Mouse (Mus musculus) testis, postnatal 10 days (tissue): Measurements from ENCODE around the gene Sfswap.

ENCODE experiments used
- DNase-seq: peaks from one replicate; pipeline ENCODE4 v3.0.0; 2021; ENCODE audit warnings: low spot score

The Sfswap gene

DNA sequence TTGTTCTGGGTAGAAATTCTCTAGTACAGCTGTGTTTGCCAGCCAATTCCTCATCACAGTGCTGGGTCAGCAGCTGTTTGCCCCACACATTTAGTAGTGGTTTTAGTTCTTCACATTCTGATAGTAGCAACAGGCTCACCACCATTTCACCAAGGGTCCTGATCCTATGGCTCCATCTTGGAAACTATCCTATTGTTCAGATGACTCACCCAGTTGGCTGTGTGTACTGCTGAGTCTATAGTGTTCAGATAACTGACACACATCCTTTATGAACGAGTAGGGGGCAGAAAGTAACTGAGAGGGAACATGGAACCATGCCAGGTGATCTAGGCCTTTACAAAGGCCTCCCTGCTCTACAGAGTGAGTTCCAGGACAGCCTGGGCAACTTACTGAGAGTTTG lies 28.6 kb downstream of the Sfswap start:
- no peak for DNase-seq

DNA sequence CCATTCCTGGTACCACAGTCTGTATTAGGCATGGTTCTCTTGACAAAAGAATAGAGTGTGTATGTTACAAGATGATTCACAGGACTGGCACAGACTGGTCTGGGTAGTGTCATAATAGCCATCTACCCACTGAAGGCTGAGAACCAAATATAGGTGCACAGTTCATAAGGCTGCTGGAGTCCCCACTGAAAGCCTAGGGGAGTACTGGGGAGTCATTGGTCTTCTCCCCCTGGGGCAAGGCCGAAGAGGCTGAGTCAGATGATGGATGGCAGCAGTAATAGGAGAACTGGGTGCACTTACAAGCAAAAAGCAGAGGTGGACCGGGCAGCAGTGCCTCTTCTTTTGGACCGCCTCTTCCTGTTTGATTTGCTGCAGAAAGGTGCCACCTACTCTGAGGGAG lies 32.7 kb downstream of the Sfswap start:
- DNase-seq = no peak

DNA sequence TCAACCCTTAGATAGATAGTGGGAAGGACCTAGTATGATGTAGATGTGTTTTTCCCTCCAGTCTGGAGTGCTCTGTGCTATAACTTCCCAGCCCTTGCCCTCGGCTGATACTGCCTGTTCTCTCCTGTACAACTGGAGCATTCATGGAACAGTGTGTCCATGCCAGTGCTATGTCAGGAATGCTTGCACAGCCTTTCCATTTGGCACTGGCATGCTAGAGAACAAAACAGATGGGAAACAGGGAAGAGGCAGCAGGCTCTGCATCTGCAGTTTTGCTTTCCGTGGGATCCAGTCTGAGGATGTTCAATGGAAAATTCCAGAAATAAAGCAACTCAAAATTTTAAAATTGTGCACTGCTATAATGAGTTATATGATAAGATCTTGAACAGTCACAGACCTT lies 33.5 kb downstream of the Sfswap start:
- no peak for DNase-seq

DNA sequence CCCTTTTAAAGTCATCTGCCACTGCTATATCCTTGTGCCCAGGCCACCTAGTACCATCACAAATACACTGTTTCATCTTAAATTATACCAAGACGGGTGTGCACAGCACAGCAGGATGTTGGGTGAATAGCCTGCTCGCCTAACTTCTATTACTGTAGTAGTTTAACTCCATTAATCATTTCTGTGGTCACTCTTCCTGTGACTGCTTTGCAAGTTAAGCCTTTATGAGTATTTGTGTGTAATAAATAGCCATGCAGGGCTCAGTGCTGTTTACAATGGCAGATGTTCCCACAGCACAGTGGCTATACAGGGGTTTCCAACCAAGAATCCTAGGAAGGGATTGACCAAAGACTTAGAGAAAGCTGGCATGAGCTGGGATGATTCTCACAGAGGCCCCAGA lies 34.0 kb downstream of the Sfswap start:
- no peak for DNase-seq

DNA sequence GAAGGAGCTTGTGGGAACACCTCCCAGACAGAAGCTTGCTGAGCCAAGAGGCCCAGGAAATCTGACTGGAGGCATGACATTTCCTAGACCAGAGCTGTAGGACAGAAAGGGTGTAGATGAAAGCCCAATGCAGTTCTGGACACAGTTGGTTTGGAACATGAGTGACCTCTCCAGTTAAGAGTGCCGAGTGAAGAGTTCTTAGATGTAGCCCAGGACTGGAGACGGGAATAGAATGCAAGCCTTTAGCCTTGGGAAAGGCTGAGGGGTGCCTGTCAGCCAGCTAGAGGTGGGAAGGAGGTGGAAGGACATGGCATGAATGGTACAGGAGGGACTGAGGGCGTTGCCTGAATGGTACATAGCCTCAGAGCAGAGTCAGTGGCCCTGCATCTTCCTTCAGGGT lies 34.4 kb downstream of the Sfswap start:
- DNase-seq = no peak

DNA sequence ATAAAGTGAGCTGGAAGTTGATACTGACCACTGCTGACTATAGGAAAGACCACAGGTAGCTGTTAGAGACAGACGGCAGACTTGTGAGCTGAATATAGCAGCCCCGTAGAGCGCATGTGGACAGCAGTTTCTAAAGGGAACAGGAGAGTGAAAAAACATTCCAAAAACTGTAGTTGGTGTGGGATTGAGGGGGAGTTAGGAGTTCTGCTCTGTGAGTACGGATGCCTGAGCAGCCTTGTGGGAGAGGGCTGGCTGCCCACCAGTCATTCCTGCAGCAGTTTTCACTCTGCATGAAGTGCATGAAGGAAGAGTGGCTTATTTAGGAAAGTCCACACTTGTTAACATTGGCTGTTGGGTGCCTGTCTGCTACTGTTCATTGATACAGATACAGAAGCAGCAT lies 37.8 kb downstream of the Sfswap start:
- DNase-seq = no peak

DNA sequence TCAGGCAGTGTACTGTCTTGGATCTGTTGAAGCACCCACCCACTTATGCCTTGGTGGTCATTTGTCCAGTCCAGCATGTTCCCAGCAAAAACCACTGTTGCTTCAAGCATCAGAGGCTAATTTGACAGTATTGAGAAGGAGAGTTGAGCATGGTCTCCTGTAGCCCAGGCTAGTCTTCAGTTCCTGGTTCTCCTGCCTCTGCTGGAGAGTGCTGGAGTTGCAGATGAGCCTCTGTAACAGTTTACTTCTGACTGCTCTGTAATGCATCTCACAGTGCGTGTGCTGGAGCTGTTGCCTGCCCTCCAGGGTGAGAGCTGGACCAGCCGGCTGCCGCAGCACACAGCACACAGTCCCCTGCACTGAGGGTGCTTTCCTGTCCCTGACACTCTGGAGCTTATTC lies 41.2 kb downstream of the Sfswap start:
- DNase-seq = no peak

DNA sequence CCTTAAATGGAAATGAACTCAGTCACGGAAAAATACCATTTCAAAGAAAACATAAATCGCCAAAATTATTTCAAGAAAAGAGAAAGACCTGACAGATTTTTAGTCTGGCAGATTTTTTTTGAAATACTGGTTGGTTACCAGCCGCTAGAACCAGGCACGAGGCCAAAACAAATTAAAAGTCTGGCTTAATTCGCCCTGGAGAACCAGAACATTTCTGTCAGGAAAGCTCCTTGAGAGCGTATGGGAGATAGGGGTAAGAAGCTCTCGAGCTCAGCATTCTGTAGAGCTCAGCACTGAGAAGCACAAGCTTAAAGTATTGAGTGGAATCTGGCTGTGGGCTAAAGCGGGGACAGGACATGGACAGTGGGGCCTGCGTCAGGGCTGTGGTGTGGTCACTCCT lies 44.8 kb downstream of the Sfswap start:
- no peak for DNase-seq

DNA sequence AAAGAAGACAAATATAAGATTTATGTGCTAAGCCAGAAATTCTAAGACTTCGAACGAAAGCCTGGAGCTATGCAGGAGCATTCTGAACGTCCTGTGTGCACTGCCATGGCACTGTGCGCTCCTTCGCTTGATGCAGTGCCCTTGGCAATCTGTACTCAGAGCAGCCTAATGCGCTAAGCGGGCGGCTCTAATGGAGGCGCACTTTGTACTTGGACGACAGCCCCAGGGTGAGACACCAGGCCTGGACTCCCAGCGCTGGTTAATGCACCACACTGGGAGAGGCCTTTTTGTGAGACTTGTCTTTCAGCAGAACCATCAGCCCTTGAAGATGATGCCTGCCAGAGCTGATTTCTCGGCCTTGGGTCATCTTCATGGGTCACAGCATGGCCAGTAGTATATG lies 48.7 kb downstream of the Sfswap start:
- DNase-seq = no peak

DNA sequence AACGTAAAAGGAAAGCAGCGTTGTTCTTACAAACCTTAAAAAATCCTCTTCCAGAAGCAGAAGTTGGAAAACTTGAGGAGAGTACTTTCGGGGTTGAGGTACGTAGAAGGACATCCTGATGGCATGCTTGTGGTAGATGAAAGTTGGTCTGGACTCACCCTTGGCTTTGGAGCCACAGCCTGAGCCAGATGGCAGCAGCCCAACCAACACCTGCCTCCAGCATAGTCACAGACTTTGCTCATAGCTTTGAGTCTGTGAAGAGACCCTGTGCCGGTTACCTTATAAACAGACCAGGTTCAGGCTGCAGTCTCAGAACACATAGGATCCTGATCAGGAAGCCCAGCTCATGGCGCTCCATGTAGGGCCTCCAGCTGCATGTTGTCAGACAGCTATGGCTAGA lies 49.8 kb downstream of the Sfswap start:
- no peak for DNase-seq

DNA sequence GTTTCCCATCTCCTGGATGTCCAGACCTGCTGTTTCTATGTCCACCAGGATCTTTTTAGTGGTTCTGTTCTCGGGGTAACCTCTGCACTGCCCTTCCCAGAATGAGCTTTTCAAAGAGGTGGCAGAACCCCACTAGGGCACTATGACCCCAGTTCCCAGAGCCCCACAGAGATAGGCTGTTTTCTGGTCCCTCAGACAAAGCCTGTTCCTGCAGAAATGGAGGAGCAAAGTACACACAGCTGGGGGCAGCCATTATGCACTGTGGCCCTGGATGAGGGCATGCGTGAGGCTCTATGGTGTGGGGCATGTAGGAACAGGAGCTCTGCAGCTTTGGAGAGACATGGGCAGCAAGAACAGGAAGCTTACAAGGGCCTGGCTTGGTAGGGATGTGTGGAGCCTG lies 51.0 kb downstream of the Sfswap start:
- DNase-seq = no peak

DNA sequence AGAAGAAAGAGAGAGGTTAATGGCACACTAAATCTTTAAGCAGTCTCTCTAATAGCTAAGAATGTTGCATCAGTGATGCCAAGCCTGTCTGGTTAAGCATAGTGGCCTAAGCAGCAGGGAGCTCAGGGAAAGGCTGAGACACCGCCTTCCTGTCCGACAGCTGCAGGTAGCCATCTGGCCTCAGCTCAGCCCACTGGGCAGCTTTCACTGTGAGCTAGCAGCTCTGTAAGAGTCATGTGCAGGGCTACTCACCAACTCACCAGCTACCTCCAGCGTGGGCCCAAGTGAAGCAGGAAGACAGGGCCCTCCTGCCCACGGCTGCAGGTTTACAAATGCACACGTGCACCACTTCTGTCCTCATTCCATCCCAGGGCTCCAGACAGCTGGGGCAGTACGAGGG lies 52.6 kb downstream of the Sfswap start:
- DNase-seq = no peak

DNA sequence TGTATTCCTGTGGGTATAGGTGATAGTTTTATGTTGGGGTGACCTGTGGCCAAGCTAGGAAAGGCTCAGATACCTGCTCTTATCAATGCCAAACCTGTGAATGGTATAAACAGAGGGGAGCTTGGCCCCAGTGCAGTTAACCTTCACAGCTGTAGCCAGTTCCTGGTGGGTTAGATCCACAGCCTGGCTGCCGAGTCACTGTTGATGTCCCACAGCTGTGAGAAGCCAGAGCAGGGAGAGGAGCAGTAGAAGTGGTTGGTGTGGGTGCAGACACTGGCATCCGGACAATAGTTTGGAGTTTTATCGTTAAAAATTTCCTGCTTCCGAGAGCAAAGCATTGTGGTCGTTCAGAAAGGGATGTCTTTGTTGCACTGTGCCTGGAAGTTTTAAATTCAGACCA lies 57.6 kb downstream of the Sfswap start:
- DNase-seq = no peak

DNA sequence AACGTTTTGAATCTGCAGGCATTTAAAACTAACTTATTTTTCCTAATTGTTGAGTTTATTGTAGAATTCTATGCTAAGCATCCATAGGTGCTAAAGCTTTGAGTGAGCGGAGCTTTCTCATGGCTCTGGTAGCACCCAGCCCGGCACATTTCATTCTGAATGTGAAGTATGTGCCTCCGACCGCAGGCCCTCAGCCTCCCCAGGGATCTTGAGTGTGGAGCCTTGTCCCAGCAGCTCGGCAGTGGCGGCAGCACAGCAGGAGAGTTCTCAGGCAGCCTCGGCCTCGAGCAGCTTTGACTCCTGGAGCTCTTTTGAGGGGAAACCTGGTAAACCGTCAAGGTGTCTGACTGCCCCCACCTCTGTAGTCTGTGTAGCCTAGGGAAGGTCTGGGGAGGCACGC lies 58.3 kb downstream of the Sfswap start:
- no peak for DNase-seq

DNA sequence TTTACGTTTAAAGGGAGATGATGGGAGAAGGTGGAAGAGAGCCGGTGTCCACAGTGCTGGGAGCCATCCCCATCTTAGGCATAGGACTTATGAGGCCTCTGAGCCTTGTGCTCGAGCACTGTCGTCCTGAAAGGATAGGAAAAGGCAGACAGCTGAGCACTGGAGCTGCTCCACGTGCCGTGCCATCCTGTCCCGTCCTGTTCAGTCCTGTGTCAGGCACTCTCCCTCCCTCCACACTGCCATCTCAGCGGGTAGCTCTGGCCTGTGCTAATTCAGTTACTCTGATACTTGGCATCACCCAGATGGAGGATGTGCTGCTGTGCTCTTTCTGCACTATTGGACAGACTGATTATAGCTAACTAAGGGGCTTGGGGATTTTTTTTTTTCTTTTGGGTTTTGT lies 61.3 kb downstream of the Sfswap start:
- DNase-seq = no peak

DNA sequence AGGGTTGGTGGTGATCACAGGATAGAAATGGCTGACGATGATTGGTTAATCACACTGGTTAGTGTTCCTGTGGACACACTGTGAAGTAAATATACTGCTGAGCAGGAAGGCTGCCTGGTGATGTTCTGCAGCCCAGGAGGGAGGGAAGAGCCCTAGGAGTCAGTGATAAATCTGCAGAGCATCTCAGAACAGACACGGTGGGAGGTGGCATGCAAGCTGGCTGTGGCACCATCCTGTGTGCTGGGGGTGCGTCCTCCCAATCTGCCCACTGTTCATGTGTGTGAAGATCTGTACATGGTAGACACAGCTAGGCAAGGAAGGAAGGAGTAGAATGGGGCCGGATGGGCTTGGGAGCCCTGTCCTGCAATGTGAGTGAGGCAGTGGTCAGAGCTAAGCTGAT lies 67.6 kb downstream of the Sfswap start:
- DNase-seq = no peak

DNA sequence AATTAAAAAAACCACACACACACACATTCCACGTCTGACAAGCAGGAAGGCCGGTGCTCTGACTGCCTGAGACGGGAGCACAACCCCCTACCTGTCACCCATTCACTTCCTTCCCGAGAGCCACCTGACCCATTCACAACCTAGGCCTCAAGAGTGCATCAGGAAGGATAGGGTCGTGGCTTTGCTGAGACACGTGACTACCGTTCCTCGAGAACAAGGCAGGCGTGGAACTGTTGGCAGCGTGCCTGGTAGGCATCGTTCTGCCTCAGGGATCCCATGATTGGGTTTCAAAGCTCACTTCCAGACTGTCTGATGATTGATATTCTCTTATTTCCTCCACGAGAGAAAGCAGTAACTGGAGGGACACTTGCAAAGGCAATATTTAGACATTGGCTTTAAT lies 77.2 kb downstream of the Sfswap start:
- DNase-seq = no peak

DNA sequence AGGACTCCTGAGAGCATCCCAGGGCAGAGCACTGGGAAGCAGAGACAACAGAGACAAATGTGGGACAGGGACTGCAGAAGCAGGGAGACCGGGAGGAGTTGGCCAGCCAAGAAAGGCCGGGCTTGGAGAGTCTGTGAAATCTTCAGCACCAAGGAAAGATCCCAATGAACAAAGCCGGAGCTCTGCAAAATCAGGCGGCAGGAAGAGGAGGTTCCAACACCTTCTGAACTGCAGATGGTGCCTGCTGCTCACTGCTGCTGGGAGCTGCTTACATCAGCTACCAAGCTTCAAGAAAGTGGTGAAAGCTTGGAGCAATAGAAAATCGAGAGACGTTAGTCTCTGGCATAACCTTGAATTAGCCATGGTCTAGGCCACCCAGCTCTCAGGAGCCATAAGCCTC lies 79.0 kb downstream of the Sfswap start:
- no peak for DNase-seq

DNA sequence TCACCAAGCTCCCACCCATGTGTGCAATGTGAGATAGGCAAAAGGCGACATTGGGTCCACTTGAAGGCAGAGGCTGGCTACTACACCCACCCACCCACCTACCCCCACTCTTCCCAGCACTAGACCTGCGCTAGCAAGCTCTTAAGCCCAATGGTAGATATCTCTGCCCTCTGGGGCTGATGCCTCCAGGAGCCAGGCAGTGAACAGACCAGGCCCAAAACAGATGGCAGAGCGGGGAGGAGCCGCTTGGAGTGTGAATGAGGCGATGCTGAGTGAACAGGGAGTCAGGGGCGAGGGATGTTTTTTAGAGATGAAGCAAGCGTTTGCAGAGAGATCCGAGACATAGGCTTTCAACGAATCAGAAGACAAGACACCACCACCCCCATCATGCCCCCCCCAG lies 79.6 kb downstream of the Sfswap start:
- DNase-seq = no peak

DNA sequence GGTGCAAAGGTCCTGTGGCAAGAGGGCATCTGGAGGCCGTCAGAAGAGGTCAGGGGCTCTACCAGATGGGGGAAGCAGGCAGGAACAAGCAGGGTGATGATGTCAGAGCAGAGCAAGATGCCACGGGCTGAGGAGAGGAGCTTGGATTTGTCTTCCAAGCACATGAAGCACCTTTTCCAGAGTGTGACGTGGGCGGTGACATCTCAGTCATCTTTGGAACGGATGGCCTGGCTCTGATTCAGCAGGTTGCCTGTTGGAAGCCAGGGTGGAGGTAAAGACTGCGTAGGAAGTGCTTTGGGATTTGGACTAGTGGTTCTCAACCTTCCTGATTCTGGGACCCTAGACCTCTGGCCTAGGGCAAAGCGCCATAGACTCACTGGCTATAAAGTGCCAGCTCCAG lies 80.0 kb downstream of the Sfswap start:
- DNase-seq = no peak

DNA sequence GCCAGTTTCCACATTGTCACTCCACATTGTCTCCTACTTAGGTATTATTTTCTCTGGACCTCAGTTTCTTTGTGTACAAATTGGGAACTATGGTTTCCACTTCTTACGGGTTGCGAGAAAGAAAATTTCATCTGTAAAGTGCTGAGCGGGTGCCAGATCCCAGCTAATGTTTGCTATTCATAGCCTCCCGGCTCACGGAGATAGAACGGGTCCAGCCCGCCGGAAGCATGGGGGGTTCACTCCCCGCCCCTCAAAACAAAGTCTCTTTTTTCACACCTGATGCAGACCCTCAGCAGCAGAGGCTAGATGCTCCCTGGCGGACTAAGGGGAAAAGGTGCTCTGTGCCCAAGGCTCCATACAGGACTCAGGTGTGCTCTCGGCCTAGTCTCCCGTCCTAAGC lies 82.3 kb downstream of the Sfswap start:
- DNase-seq = no peak

DNA sequence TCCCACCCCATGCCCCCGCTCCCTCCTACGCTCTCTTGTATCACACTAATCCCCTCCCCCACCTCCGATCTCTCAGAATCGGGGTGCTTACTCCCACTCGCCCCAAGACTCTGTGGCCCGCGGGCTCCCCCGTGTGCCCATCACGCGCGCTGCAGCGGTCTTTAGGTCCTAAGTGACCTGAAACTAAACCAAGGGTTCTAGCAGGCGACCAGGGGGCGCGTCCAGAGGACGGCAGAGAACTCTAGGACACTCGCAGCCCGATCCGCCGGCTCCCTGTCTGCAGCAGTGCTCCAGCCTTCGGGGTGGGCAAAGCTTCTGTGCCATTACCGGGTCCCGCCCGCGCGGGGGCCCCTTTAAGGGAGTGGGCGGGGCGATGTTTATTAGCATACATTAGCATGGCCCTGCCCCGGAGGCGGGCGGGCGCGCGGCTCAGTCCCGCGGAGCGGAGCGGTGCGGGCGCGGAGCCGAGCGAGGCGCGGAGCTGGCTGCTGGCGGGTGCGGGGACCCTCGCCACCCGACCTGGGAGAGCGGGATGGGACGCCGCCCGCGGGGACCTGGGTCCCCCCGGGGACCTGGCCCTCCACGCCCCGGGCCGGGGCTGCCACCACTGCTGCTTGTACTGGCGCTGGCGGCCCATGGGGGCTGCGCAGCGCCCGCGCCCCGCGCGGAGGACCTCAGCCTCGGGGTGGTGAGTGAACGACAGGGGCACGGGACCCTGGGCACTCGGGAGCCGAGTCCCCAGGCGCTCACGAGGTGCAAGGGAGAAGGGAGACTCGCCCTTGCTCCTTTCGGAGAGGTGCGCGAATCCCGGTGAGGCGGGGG lies 83.0 kb downstream of the Sfswap start, which contains the start of gene Mmp17:
Gene Mmp17, plus strand, starts transcription at position 409 of the 822 bp plus-strand sequence.
- DNase-seq = peak; percentile 91

DNA sequence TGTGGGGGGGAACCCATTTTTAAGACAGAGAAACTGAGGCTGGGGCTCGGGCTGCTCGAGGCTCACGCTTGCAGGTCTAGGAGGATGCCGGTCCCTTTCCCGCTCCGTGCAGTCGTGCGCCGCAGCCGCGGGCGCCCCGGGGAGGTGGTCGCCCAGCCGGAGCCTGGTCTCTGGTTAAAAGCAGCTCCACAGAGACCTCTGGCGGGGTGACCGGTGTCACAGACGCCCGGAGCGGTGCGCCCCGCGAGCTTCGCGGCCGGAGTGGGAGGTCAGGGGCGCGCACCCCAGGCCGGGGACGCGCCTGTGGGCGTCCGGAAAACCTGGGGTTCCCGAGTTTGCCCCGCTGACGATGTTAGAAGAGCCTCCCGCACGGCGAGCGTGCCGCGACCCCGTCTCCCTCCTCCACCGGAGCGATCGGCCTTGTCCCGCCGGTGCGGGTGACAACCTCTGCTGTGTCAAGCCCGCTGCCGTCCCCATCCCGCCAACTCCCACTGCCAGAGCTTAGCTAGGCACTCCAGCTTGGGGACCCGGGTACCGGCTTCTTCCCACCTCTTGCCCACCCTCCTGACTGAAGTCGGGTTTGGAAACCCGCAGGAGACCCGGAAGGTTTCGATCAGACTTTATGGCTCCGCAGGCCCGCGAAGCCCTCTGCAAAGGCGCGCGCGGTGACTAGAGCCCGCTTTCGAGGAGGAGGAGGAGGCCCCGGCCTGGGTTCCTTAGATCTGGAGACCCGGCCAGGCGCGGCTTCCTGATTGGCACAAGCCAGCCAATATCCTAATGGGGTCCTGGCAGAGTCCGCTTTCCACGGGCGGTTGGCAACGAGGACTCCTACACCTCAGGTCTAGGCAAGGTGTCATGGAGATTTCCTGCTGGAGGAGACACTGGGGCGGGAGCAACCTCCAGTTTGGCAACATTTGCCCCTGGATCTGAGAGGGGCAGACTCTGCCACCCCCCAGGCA lies 83.8 kb downstream of the Sfswap start:
- peak; percentile 59 for DNase-seq
